Mouse (Mus musculus) regulatory T cell (primary cell): ENCODE measurements at regions not wholly inside any gene's neighbourhood (a gene's known extent, or its start where the extent isn't known, plus 50 kb on each side); places are given as distances from the start of the nearest gene placed in this dataset.

Source experiments
- in situ Hi-C: fragments of 300-600 bp; cut with MboI, MseI; formaldehyde crosslinking; loops from one replicate; pipeline ENCODE4 v1.15.1; 2025; ENCODE audit warnings: high pct_unique_total_duplicates

DNA sequence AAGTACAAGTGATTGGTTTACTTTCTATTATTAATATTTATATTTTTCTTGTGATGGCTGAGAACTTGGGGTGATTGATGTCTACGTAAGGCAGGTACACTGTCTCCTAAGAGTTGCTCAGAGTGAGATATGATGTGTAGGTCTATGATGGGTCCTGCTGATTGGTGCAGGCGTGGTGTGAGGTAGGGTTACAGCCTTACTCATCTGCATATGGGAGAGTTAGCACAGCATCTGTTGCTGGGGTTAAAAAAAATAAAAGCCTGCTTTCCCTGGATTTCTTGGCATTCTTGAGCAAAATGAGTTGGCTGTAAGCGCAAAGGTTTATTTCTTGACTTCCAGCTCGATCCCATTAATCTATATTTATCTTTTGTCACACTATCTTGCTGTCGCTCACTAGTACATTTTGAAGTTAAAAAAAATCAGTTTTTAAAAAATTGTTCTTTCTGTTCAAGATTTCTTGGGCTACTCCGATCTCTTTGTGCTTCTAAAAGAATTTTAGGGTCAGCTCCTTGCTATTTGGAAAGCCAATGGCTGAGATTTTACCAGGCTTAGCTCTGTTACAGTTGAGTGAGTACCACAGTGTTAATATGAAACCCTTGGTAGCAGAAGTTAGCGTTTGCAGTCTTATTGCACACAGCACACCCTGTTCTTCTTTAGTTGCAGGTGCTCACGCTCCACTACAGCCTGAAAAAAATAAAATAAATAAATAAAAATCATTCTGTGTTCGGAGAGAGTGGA lies 482.0 kb downstream of the Plekhb2 start:
- in situ Hi-C loops = no loop called here

DNA sequence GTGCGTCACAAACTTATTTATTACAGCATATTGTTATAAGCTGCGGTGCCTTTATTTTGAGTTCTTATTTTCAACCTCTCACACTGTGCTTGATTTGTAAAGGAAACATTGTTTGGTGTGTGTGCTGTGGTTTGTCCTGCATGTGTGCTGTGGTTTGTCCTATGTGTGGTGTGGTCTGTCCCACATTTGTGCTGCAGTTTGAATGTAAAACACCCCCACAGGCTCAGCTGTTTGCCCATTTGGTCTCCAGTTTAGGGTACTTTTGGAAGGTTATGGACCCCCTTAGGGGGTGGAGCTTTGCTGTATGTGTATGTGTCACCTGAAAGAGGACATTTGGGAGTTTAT lies 482.5 kb downstream of the Plekhb2 start:
- in situ Hi-C loops = no loop called here

- in situ Hi-C loops = no loop called here
Observed at GRCm38 (mm10) chr1:35337647-35338046, 487.9 kb downstream of the Plekhb2 start.

DNA sequence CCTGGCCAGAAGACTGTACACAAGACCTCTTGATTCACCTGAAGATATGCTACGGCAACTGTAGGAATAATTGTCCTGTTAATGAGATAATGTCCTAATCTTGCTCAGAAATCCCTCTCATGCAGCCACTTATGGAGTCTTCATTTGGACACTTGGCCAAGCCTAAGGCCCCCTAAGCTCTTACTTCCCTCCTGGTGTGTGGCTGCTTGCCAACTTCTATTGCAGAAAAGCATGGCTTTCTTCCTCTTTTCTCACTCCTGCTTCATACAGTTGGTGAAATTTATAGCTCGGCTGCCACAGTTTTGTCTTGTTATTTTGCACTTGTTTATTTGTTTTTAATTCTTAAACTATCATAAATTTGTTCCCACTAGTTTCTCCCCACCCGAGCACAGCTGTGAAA lies 488.4 kb downstream of the Plekhb2 start:
- in situ Hi-C loops = no loop called here

DNA sequence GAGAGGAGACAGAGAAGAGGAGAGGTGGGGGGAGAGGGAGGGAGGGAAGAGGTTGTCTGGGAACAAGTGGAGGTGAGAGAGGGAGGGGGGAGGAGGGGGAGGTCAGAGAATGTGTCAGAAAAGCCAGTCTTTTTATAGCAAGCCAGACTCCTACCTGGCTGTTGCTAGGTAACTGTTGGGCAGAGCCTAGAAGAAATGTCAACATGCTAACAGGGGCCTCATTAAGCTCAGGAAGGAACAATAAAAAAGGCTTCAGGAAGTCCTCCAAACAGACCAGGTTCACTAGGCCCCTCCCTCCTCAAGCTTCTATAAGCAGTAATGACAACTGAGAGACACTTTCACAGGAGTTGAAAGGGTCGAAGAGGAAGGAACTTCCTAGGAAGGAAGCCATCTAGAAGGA lies 494.8 kb downstream of the Plekhb2 start:
- in situ Hi-C loops = no loop called here

DNA sequence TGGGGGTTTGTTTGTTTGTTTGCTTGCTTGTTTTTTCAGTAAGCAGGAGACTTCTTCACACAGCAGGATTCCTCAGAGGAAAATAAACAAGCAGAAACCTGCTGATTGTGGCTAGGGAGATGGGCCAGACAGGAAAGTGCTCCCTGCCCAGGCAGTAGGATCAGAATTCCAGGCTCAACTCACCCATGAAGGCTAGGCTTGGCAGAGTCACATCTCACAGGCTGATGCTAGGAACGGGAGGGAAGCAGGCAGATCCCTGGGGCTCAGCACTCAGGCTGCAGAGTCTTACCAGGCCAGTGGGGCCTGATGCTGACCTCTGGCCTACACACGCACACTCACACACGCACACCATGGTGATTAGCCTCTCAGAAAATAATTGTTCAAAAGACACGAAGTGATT lies 498.5 kb downstream of the Plekhb2 start:
- in situ Hi-C loops = no loop called here

DNA sequence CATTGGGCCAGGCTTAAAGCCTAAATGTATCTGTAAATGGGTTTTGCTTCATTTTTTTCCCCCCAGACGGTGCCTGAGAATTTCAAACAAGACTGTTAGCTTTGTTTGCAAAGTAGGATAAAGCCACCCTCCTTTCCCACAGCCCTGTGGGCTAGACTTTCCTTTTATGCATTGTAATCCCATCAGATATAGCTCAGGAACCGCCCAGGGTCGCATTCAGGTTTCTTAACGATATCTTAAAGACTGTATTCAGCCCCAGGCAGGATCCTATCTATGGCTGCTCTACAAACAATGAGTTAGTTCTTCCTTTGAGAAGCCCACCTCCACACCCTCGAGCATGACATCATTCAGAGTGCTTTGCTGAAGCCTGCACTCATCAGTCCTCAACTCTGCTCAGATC lies 509.2 kb downstream of the Plekhb2 start:
- in situ Hi-C loops = no loop called here

GRCm38 (mm10) chr1:35361465-35361864 lies 511.7 kb downstream of the Plekhb2 start:
- in situ Hi-C loops = no loop called here

DNA sequence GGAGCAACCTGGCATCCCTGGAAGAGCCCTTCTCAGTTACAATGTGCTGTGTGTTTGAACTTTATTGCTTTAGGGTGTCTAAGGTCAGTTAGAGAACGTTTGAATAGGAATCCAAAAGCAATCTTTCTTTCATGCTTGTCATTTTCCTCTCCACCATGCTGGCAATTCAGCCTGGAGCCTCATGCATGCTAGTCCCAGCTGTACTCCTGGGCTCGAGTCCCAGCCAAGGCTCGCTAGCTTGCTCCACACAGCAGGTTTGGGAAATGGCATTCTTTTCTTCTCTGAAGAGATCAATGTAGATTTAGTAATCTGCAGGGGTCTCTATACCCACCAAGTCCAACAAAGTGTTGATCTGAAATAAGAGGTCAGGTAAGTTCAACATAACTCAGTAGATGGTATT lies 513.1 kb downstream of the Plekhb2 start:
- in situ Hi-C loops = no loop called here

DNA sequence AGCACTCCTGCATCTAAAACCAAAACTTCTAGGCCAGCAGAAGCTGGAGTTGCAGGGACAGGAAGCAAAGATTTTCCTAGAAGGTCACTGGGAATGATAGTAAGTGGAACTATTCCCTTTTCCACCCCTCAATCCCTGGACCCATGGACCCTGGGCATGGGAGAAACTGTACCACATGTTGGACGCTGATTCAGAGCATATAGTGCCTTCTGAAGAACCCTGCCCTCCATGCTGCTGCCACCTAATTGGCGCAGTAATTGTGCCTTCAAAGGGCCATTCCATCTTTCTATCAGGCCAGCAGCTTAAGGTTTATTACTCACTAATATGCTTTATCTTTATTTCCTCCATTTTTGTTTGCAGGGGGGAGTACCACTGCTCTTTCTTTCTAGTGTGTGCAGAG lies 516.8 kb downstream of the Plekhb2 start:
- in situ Hi-C loops = no loop called here

GRCm38 (mm10) chr1:35372751-35373150 lies 523.0 kb downstream of the Plekhb2 start:
- in situ Hi-C loops = no loop called here

- in situ Hi-C loops = no loop called here
Observed at GRCm38 (mm10) chr1:35380633-35381385, 531.0 kb downstream of the Plekhb2 start.

- in situ Hi-C loops = no loop called here
Observed at GRCm38 (mm10) chr1:35385430-35385829, 535.7 kb downstream of the Plekhb2 start.

DNA sequence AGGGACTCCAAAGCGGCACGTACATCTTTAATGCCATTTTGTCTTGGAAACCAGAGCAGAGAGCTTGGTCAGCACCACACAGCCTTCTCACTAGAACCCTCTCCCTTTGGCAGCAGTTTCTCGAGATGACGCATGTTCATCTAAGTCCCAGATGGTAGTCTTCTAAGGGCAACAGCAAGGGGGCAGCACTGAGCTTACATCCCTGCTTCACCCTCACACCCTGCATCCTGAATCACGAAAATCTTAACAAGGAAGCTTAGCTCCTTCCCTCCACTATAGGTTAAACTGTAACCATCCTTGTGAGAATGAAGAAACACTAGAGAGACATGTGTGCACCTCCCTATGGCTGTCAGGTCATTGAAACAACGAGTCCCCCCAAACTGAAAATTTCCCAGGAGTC lies 538.4 kb downstream of the Plekhb2 start:
- in situ Hi-C loops = no loop called here

GRCm38 (mm10) chr1:35390371-35390770 lies 540.6 kb downstream of the Plekhb2 start:
- in situ Hi-C loops = no loop called here

- in situ Hi-C loops = no loop called here
Observed at GRCm38 (mm10) chr1:35390858-35391586, 541.2 kb downstream of the Plekhb2 start.

DNA sequence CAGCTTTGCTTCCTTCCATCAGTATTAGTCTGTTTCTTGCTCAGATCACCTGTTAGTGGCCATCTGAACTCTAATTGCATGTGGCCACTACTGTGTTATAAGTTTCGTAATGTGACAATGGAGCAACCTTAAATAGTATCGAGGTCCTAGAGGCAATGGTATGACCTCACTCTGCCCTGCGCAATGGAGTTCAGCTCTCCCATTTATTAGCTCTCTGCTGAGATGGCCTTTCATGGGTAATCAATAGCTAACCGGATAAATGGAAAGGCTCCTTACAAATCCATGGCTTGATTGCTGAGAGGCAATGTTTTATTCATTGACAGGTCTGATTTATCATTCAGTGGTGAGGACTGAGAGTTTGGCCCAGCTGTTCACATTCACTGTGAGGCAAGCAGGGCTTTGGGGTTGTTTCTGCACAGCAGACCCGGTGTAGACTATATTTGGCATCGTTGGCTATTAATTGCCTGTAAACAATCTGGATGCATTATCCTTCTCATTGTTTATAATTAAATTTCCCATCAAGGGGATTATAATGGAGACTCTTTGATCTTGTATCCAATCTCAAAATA lies 543.9 kb downstream of the Plekhb2 start:
- in situ Hi-C loops = no loop called here

DNA sequence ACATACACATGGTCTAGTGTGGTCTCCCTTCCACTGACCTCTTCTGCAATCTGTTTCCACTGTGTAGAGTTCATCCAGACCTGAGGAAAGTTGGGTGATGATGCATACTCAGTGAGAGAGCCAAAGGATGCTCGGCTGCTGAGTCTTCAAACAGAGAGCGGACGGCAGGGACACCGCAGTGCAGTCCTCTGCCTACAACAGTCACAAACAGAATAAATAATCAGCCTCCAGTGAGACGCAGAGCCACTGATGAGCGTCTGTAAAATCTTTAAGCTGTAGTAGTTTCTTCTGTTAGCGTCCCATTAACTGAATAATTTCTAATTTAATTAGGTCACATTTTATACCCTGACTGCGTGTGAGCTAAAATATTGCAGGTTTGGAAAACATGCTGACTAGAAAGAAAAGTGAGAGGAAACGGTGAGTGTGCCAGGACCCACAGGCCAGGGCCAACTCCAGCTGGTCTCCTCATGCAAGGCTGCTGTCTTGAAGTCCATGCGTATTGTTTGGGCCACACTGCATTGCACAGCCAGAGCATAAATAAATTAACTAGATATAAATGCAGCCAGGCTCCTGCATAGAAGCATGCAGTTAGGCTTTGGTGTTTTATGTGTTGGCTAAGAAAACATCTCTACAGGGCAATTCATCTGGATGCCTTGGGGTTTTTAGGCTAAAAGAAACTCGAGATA lies 551.0 kb downstream of the Plekhb2 start:
- in situ Hi-C loops = no loop called here

- in situ Hi-C loops = no loop called here
Observed at GRCm38 (mm10) chr1:35402995-35403394, 553.2 kb downstream of the Plekhb2 start.

DNA sequence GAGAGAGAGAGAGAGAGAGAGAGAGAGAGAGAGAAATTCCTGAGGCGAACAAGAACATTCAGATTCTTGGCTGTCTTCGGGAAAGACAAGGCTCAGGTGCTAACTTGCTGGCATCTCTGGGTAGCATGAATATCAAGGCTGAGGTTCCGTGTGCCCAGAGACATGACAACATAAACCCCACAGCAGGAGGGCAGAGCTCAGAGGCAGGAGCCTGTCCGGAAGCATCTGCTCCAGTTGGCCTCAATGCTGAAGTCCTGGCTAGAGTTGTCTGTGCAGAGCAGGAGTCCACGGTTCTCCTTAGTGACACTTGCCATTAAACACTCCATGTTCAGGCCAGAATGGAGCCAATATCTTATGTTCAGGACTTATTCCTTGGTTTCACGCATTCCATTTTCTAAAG lies 555.6 kb downstream of the Plekhb2 start:
- in situ Hi-C loops = no loop called here

GRCm38 (mm10) chr1:35415646-35416045 lies 565.9 kb downstream of the Plekhb2 start:
- in situ Hi-C loops = no loop called here
